Comparison of ENCODE assay signal across 9 mouse cellular contexts in genomic region chr4:148723934-148724719, GRCm38 (mm10).
DNase-seq lines count a peak whose midpoint lies in the region; ATAC-seq and TF ChIP-seq lines count a peak whose summit lies in the region.
"Had no signal": no experiment of that assay in that cellular context is flagged by ENCODE, and none has a peak within 500 bp of the region (broad histone marks: within the 10 kb centered on the region; RNA-seq: fewer than 3 reads in every experiment).

No protein-coding gene starts in this region.

- TF ChIP-seq CTCF in kidney, postnatal 0 days (IDR thresholded peaks at IDR 0.05; ENCODE audit: low read depth) = no peak
- no peak for TF ChIP-seq CTCF in kidney, adult 2 months (conservative IDR thresholded peaks at IDR 0.05; ENCODE audit: insufficient read depth, insufficient read length, low read depth, low read length)

- peak overlapping the region; percentile 27 for H3K4me3 ChIP-seq in kidney, postnatal 0 days (replicated peaks; ENCODE audit: low read depth, low read length)
- H3K4me3 ChIP-seq in kidney, adult 2 months (ENCODE audit: insufficient read depth, low read depth, low read length) = no peak overlapping the region
- peak overlapping the region; percentile 58 for H3K4me3 ChIP-seq in forebrain, embryonic 10.5 days
- H3K4me3 ChIP-seq in limb, embryonic 12.5 days (replicated peaks) = peak overlapping the region; percentile 40

- H3K36me3 ChIP-seq in kidney, postnatal 0 days (ENCODE audit: insufficient read depth, low read length) = no peaks in the 10 kb centered on the region
- no peaks in the 10 kb centered on the region for H3K36me3 ChIP-seq in kidney, adult 2 months (ENCODE audit: control insufficient read depth, insufficient read depth, low read length)
- no peaks in the 10 kb centered on the region for H3K36me3 ChIP-seq in forebrain, embryonic 10.5 days (replicated peaks)
- H3K36me3 ChIP-seq in limb, embryonic 12.5 days = no peaks in the 10 kb centered on the region

- 6% methylated on average over 34 of the region's 39 CpGs for WGBS in kidney, postnatal 0 days
- WGBS in kidney, adult 2 months = 16% methylated on average over 39 of the region's 39 CpGs
- 3% methylated on average over 39 of the region's 39 CpGs for WGBS in forebrain, embryonic 10.5 days
- WGBS in limb, embryonic 12.5 days = 4% methylated on average over 39 of the region's 39 CpGs

- H3K4me2 ChIP-seq in kidney, postnatal 0 days (ENCODE audit: low read length) = peak overlapping the region; percentile 66
- H3K4me2 ChIP-seq in limb, embryonic 12.5 days = peak overlapping the region; percentile 79

- no peak for TF ChIP-seq POLR2A in kidney, adult 2 months (IDR thresholded peaks at IDR 0.05; ENCODE audit: low read depth, low read length)

- H3K4me1 ChIP-seq in kidney, postnatal 0 days (replicated peaks; ENCODE audit: insufficient read depth, low read length) = peaks cover 6% of the 10 kb centered on the region; the same call in 1 of the 2 replicates
- H3K4me1 ChIP-seq in kidney, adult 2 months (ENCODE audit: control insufficient read depth, insufficient read depth, low read length) = no peaks in the 10 kb centered on the region
- peaks cover 25% of the 10 kb centered on the region for H3K4me1 ChIP-seq in forebrain, embryonic 10.5 days
- H3K4me1 ChIP-seq in limb, embryonic 12.5 days (replicated peaks) = peaks cover 14% of the 10 kb centered on the region

- peak overlapping the region; percentile 42; the same call in 1 of the 2 replicates for H3K9ac ChIP-seq in kidney, postnatal 0 days (ENCODE audit: low read depth, low read length)
- H3K9ac ChIP-seq in limb, embryonic 12.5 days (replicated peaks) = peak overlapping the region; percentile 54

- DNase-seq in kidney, postnatal 0 days (ENCODE audit: low spot score) = no peak
- DNase-seq in kidney, adult 2 months = no peak
- DNase-seq in forebrain, embryonic 10.5 days (ENCODE audit: extremely low spot score, low spot score) = no peak
- peak; percentile 59 for DNase-seq in retina, embryonic 14.5 days (ENCODE audit: low spot score)
- no peak for DNase-seq in left cerebral cortex, postnatal 4 days
- no peak for DNase-seq in layer of hippocampus, postnatal 36 days

- H3K9me3 ChIP-seq in kidney, postnatal 0 days (replicated peaks; ENCODE audit: low read length) = no peaks in the 10 kb centered on the region
- no peaks in the 10 kb centered on the region for H3K9me3 ChIP-seq in forebrain, embryonic 10.5 days
- no peaks in the 10 kb centered on the region for H3K9me3 ChIP-seq in limb, embryonic 12.5 days

- intact Hi-C loops in left cerebral cortex, postnatal 4 days (cut with DNase I) = loop anchor here (10.0 kb wide), 1 partner anchor 61 kb away; no protein-coding TSS in a partner anchor

- H3K27me3 ChIP-seq in kidney, postnatal 0 days (ENCODE audit: insufficient read depth, low read length) = no peaks in the 10 kb centered on the region
- H3K27me3 ChIP-seq in kidney, adult 2 months (replicated peaks; ENCODE audit: control insufficient read depth, insufficient read depth, low read length) = no peaks in the 10 kb centered on the region
- H3K27me3 ChIP-seq in forebrain, embryonic 10.5 days (ENCODE audit: poor library complexity, severe bottlenecking) = peaks cover 72% of the 10 kb centered on the region
- peaks cover 34% of the 10 kb centered on the region for H3K27me3 ChIP-seq in limb, embryonic 12.5 days
- H3K27me3 ChIP-seq: Patski had no signal

- H3K27ac ChIP-seq in kidney, postnatal 0 days = no peak overlapping the region
- no peak overlapping the region for H3K27ac ChIP-seq in kidney, adult 2 months (ENCODE audit: insufficient read depth, low read depth, low read length)
- H3K27ac ChIP-seq in forebrain, embryonic 10.5 days = peak overlapping the region; percentile 75
- H3K27ac ChIP-seq in limb, embryonic 12.5 days = no peak overlapping the region

- ATAC-seq in kidney, postnatal 0 days (replicated peaks; ENCODE audit: low FRiP score, low read depth) = peak; percentile 36
- no peak for ATAC-seq in limb, embryonic 12.5 days (ENCODE audit: insufficient number of reproducible peaks, insufficient read depth, low FRiP score, low TSS enrichment, low read depth)
- ATAC-seq in cerebellum, adult (ENCODE audit: insufficient number of reproducible peaks, low FRiP score, low TSS enrichment) = no peak
- ATAC-seq: Patski had no signal
